Mouse (Mus musculus) embryonic facial prominence, embryonic 10.5 days (tissue): Measurements from ENCODE around the gene Dnah7a. TPM values are rescaled to one million over a fixed set of nuclear protein-coding genes. Genes with fewer than 3 reads are reported as not detected.
"Not testable (repeated sequence)": the region's sequence is repeated elsewhere in the genome, so short reads cannot be mapped to it uniquely, and the experiment has no call there.

ENCODE experiments used
- DNase-seq: peaks from one replicate; pipeline ENCODE4 v3.0.0-alpha.2; 2017; ENCODE audit warnings: low spot score
- H3K27ac ChIP-seq: fragments of 300-500 bp; sonication (generic); replicated peaks from 2 replicates; pipeline ENCODE4 v1.5.1; 2016; ENCODE audit warnings: mild to moderate bottlenecking
- H3K27me3 ChIP-seq: fragments of 300-500 bp; sonication (generic); replicated peaks from 2 replicates; pipeline ENCODE4 v1.6.1; 2016; ENCODE audit warnings: low read depth, mild to moderate bottlenecking; ENCODE audit not compliant: poor library complexity, severe bottlenecking
- H3K36me3 ChIP-seq: fragments of 300-500 bp; sonication (generic); replicated peaks from 2 replicates; pipeline ENCODE4 v1.6.1; 2016; ENCODE audit warnings: mild to moderate bottlenecking, moderate library complexity
- H3K4me1 ChIP-seq: fragments of 300-500 bp; sonication (generic); 2 replicates; pipeline ENCODE4 v1.6.1; 2016
- H3K4me3 ChIP-seq: fragments of 300-500 bp; sonication (generic); 2 replicates; pipeline ENCODE4 v1.5.1; 2016; ENCODE audit warnings: mild to moderate bottlenecking, moderate library complexity
- H3K9me3 ChIP-seq: fragments of 300-500 bp; sonication (generic); 2 replicates; pipeline ENCODE4 v1.6.1; 2016; ENCODE audit warnings: mild to moderate bottlenecking
- WGBS: fragments of 180-500 bp; shearing (Covaris S2); methylation state at CpG from one replicate; pipeline ENCODE4 v1.1.7; 2016; 5-methylcytosine and 5-hydroxymethylcytosine counted together
- polyA plus RNA-seq: library from polyadenylated mRNA; unstranded; fragments of >200 nt; fragmentation: Nextera tagmentation; extraction: Ambion mirVana; gene quantifications from 2 replicates; pipeline ENCODE4 v1.2.1, GENCODE M21; 2016

Gene Dnah7a
- polyA plus RNA-seq, 1 experiment from 2014 or later: 6.9 TPM

DNA sequence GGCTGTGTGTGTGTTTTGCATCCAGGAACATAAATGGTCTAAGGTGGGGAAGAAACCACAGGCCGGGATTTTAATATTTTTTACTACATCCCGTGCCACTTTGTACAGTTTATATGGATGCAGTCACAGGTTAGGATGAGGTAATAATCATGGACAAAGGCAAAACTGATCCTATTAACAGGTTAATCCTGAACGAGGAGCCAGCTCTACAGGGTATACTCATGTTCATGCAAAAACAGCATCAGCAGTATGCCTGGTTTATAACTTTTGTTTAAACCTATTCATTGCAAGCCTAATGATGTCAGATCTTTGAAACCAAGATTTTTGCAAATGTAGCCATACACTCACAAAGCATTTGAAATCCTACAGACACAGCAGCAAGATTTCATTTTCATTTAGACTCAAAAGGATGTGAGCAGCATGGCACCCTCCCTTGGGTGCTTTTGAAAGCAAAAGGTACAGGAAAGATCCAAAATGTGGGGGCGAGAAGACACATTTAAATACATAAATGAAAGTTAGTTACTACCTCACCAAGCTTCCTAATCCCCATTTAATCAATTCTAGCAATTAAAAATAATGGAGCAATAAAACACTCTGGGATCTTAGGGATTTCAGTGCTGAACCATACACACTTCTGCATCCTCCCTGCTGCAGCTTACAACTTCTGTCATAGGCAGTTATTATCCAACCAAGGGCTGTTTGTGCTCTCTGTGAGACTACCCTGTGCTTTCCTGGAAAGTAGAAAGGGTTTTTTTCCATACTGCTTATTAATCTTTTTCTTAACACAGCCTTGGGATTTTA is 239.9 kb downstream of the Dnah7a start:
- 87% methylated on average over 4 of the region's 4 CpGs for WGBS
- not testable (repeated sequence) for H3K27ac ChIP-seq, H3K36me3 ChIP-seq, DNase-seq, H3K27me3 ChIP-seq, H3K4me3 ChIP-seq, H3K9me3 ChIP-seq, H3K4me1 ChIP-seq

DNA sequence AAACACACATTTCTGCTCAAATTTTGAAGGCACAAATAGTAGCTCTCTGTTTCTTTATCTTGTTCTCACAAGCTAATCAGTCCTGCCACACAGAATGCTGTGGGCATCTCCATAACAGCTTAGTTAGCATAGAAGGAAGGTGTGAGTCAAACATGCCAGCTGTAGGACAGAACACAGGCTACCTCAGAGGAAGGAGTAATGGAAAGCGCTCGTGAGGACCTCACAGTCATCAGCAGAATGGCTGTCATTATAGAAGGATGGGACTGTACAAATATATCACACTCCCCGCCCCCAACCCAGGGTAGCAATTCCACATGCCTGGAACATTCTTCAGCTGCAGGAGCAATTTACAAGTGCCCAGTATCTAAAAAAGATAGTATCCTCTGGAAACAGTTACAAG is 267.4 kb downstream of the Dnah7a start:
- not testable (repeated sequence) for H3K4me3 ChIP-seq, H3K27ac ChIP-seq, H3K27me3 ChIP-seq, H3K36me3 ChIP-seq, H3K9me3 ChIP-seq, DNase-seq, H3K4me1 ChIP-seq
- WGBS: 88% methylated on average over 3 of the region's 3 CpGs

GRCm38 (mm10) chr1:53432433-53432832 is 274.2 kb downstream of the Dnah7a start:
- whole genome bisulfite sequencing: 90% methylated on average over 2 of the region's 2 CpGs
- not testable (repeated sequence) for H3K27ac ChIP-seq, H3K4me3 ChIP-seq

DNA sequence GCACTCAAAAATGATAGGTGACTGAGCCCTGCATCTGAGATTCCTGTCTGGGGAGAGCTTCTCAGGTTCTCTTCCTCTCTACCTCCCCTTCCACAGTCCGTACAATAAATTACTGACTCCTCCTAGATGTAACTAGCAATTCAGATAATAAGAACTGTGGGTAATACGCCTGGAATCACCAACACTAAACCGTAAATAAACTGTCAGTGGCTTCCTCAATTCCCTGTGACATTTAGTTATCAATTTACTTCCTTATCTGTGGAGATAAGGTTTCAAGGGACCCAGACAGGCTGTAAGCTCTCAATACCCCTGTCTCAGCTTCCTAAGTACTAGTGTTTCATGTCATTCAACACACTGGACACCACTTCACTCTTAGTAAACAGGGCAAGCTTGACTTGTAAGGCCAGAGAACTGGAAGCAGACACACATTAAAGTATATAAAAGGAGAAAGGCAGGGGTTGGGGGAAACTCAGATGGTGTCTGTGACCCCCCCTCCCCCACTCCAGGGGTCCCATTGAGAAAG is 300.7 kb downstream of the Dnah7a start:
- Histone ChIP-seq H3K27me3 (no peaks in the 10 kb centered on the region), H3K4me1 (no peaks in the 10 kb centered on the region), H3K4me3 (no peak overlapping the region), H3K27ac (no peak overlapping the region), H3K36me3 (no peaks in the 10 kb centered on the region), H3K9me3 (no peaks in the 10 kb centered on the region)
- DNase-seq: no peak
- 62% methylated on average over 3 of the region's 3 CpGs for WGBS

More at GRCm38 (mm10) chr1:53432433-53432832, 274.2 kb downstream of the Dnah7a start:
- DNase-seq, H3K36me3 ChIP-seq, H3K9me3 ChIP-seq, H3K4me1 ChIP-seq, H3K27me3 ChIP-seq: not testable (repeated sequence)

- peak; percentile 34 for DNase-seq
- H3K4me3 ChIP-seq: peak overlapping the region; percentile 21; the same call in 1 of the 2 replicates
- not testable (repeated sequence) for H3K27me3 ChIP-seq, H3K9me3 ChIP-seq, H3K4me1 ChIP-seq, H3K27ac ChIP-seq, H3K36me3 ChIP-seq
- WGBS: 31% methylated on average over 21 of the region's 21 CpGs
Measured at GRCm38 (mm10) chr1:53393936-53394760, 312.4 kb downstream of the Dnah7a start.

- H3K27ac ChIP-seq: no peak overlapping the region
- DNase-seq: no peak
- peaks cover under 1% of the 10 kb centered on the region for H3K4me1 ChIP-seq
- no peaks in the 10 kb centered on the region for H3K27me3 ChIP-seq
- no peak overlapping the region for H3K4me3 ChIP-seq
- WGBS: 94% methylated on average over 14 of the region's 14 CpGs
- no peaks in the 10 kb centered on the region for H3K36me3 ChIP-seq
- H3K9me3 ChIP-seq: peaks cover 10% of the 10 kb centered on the region
Measured at GRCm38 (mm10) chr1:53388762-53389161, 317.8 kb downstream of the Dnah7a start.

DNA sequence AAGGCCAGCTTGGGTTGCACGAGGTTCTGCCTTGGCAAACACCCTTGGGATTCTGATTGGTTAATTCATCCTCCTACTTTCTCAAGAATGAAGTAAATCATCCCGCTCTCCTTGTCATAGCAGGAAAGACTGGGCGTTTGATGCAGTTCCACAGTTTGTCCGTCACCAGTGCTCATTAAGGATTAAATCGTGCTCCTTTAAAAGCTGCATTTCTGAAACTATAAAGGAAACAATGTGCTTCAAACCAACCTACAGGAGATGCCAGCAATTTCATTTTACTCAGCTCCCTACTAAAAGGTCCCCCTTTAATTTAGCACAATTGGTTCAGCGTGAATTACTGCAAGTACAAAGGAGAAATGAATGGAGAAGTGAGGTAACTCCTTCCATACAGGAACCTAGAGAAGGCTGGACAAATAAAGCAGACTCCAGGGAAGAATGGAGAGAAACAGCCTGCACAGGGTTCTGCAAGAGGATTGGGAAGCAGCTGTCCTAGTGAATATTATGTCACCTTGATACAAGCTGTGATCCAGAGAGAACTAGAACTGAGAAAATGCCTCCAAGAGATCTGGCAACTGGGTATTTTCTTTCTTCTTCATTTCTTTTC is 322.4 kb downstream of the Dnah7a start:
- H3K36me3 ChIP-seq: no peaks in the 10 kb centered on the region
- no peak overlapping the region for H3K27ac ChIP-seq
- no peaks in the 10 kb centered on the region for H3K4me1 ChIP-seq
- peaks cover 4% of the 10 kb centered on the region; the same call in 1 of the 2 replicates for H3K9me3 ChIP-seq
- DNase-seq: no peak
- WGBS: 80% methylated on average over 6 of the region's 6 CpGs
- no peak overlapping the region for H3K4me3 ChIP-seq
- H3K27me3 ChIP-seq: no peaks in the 10 kb centered on the region

GRCm38 (mm10) chr1:53377731-53378130 is 328.9 kb downstream of the Dnah7a start:
- 81% methylated on average over 3 of the region's 3 CpGs for WGBS
- Histone ChIP-seq H3K27me3 (no peaks in the 10 kb centered on the region), H3K4me1 (no peaks in the 10 kb centered on the region), H3K27ac (no peak overlapping the region), H3K9me3 (no peaks in the 10 kb centered on the region), H3K4me3 (no peak overlapping the region), H3K36me3 (no peaks in the 10 kb centered on the region)
- no peak for DNase-seq

DNA sequence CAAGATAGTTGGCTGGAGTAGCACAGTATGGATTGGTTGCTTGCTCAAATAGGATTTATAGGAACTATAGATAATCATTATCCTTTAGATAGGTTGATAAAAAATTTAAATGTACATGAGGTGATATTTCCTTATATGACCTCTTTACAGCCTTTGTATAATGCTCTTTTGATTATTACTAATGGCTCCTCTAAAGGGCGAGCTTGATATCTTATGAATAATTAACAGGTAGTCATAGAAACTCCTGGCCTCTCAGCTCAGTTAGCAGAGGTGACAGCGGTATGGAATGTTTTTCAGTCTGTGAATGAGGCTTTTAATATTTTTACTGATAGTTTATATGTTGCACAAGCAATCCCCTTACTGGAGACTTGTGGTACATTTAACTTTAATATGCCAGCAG is 330.6 kb downstream of the Dnah7a start:
- DNase-seq, H3K27ac ChIP-seq, H3K9me3 ChIP-seq, H3K4me3 ChIP-seq, H3K4me1 ChIP-seq, H3K36me3 ChIP-seq, H3K27me3 ChIP-seq: not testable (repeated sequence)
- WGBS: 89% methylated on average over 2 of the region's 2 CpGs

GRCm38 (mm10) chr1:53358988-53359387 is 347.6 kb downstream of the Dnah7a start:
- no peaks in the 10 kb centered on the region for H3K27me3 ChIP-seq
- no peak overlapping the region for H3K27ac ChIP-seq
- no peak for DNase-seq
- no peaks in the 10 kb centered on the region for H3K4me1 ChIP-seq
- H3K9me3 ChIP-seq: peaks cover 4% of the 10 kb centered on the region; the same call in 1 of the 2 replicates
- no peak overlapping the region for H3K4me3 ChIP-seq
- H3K36me3 ChIP-seq: no peaks in the 10 kb centered on the region

DNA sequence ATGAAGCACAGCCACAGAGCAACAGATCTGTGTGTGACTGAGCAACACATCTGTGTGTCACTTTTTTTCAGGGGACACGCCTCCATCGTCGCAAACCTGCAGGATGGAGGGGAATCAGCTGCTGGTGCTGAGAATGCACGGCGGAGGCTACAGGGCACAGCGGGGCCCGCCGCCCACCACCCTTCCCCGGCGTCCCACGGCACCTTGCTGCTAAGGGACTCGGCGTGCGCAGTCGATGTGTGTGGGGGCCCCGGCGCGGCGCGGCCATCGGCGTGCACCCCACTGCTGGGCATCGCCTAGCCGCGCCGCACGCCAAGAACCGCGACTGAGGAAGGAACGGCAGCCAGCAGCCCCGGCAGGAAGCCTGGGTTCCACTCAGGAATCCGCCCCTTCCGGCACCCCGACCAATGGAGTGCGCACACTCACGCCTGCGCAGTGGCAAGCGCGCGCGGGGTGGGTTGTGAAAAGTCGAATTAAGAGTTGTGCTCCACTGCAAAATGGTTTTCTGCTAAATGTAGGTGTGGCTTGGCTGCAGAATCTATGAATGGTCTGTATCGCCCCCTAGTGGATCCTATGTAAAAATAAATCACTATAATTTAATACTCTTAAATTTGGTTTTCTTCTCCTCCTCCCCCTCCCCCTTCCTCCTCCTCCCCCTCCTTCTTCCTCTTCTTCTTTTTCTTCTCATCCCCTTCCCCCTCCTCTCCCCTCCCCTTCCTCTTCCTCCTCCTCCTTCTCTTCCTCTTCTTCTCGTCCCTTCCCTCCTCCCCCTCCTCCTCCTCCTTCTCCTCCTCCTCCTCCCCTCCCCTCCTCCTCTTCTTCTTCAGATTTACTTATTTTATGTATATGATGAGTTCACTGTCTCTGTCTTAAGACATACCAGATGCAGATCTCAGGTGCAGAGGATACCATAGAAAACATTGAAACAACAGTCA is 354.0 kb downstream of the Dnah7a start, which contains the start of the genes Asdurf, Gm28551 and Asnsd1:
Gene Asdurf, minus strand, starts transcription at position 293 of the 935 bp plus-strand sequence.
Gene Gm28551, minus strand, starts transcription at position 341 of the 935 bp plus-strand sequence.
Gene Asnsd1, minus strand, starts transcription at position 426 of the 935 bp plus-strand sequence.
- peaks cover 23% of the 10 kb centered on the region for H3K36me3 ChIP-seq
- WGBS: under 1% methylated on average over 44 of the region's 44 CpGs
- peak within 1 kb of the TSS; percentile 91 for H3K4me3 ChIP-seq
- peaks cover 5% of the 10 kb centered on the region; the same call in 1 of the 2 replicates for H3K9me3 ChIP-seq
- peak; percentile 97 for DNase-seq
- peak within 1 kb of the TSS; percentile 95 for H3K27ac ChIP-seq
- peaks cover 8% of the 10 kb centered on the region for H3K4me1 ChIP-seq
- no peaks in the 10 kb centered on the region for H3K27me3 ChIP-seq
